Mouse (Mus musculus): ENCODE measurements at regions not wholly inside any gene's neighbourhood (a gene's known extent, or its start where the extent isn't known, plus 50 kb on each side); places are given as distances from the start of the nearest gene placed in this dataset.

- intact Hi-C loops (cut with DNase I), result no loop called here
These were observed 450.3 kb upstream of the Ubash3b start for GRCm38 (mm10) chr9:41611534-41612451.

GRCm38 (mm10) chr9:41610347-41610746 lies 448.9 kb upstream of the Ubash3b start:
- DNase-seq (ENCODE audit: extremely low spot score in 1 of 2, low spot score in 2 of 2), result no peak
- intact Hi-C loops (cut with DNase I), result no loop called here

More at GRCm38 (mm10) chr9:41611534-41612451, 450.3 kb upstream of the Ubash3b start:
- peak; percentile 74 to 81 for DNase-seq (ENCODE audit: extremely low spot score in 1 of 2, low spot score in 2 of 2)

DNA sequence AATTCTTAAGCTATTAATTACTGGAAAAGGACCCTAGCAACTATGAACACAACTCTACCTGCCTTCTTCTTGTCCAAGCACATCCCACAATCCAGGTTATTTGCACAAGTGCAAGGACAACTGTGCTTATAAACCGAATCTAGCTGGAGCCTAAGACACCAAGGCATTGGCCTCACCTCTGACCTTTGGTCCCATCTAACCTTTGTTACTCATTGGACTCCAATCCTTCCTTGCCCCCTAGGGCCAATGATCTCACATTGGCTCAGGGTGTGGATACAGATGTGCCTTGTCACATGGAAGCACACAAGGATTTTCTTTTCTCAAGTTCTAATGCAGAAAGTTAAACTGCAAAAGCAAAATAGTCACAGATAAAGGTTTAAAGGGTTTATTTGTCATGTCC lies 444.6 kb upstream of the Ubash3b start:
- no peak for DNase-seq (ENCODE audit: extremely low spot score in 1 of 2, low spot score in 2 of 2)
- intact Hi-C loops (cut with DNase I), result no loop called here

GRCm38 (mm10) chr9:41604916-41605315 lies 443.4 kb upstream of the Ubash3b start:
- intact Hi-C loops (cut with DNase I), result no loop called here
- DNase-seq (ENCODE audit: extremely low spot score in 1 of 2, low spot score in 2 of 2), result no peak

- intact Hi-C loops (cut with DNase I), result no loop called here
- peak in 1 of 2 experiments; percentile 33 for DNase-seq (ENCODE audit: extremely low spot score in 1 of 2, low spot score in 2 of 2)
These were observed 439.3 kb upstream of the Ubash3b start for GRCm38 (mm10) chr9:41600778-41601177.

DNA sequence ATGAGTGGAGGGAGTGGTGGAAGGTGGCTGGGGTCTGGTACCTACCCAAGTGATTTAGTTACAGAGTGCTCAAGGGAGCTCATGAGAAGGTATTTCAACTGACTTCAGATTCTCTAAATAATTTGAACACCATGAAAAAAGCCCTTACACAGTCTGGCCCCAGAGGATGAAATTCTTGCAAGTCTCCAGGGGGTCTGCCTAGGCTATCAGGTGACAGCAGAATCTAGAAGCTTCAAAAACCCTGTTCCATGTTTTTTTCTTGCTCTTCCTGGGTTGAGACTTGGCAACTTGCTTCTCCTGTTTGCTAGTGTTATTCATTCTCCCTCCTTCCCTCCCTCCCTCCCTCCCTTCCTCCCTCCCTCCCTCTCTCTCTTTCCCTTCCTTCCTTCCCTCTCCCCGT lies 438.4 kb upstream of the Ubash3b start:
- intact Hi-C loops (cut with DNase I), result no loop called here
- no peak for DNase-seq (ENCODE audit: extremely low spot score in 1 of 2, low spot score in 2 of 2)

DNA sequence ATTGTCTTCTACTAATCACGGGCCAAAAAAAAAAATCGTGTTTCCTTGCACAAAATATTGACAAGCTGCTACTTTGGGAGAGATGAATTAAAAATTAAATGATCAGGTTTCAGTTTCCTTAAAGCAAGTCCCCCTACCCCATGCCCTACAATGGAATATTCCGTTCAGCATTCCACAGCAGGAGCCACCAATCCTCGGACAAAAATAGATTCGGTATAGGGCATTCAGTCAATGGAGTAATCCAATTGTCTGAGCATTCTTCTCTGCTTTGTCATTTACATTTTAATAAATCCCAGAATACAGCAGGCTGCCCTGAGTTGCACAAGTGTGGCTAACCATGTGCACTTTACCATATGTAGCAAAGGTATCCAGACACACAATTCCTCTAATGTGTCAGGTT lies 434.3 kb upstream of the Ubash3b start:
- intact Hi-C loops (cut with DNase I), result no loop called here
- DNase-seq (ENCODE audit: extremely low spot score in 1 of 2, low spot score in 2 of 2), result no peak

- intact Hi-C loops (cut with DNase I), result no loop called here
- DNase-seq (ENCODE audit: extremely low spot score in 1 of 2, low spot score in 2 of 2), result no peak
These were observed 432.5 kb upstream of the Ubash3b start for GRCm38 (mm10) chr9:41593998-41594397.

- DNase-seq (ENCODE audit: extremely low spot score in 1 of 2, low spot score in 2 of 2), result no peak
- intact Hi-C loops (cut with DNase I), result no loop called here
These were observed 431.6 kb upstream of the Ubash3b start for GRCm38 (mm10) chr9:41592900-41593690.

GRCm38 (mm10) chr9:41592101-41592500 lies 430.6 kb upstream of the Ubash3b start:
- no peak for DNase-seq (ENCODE audit: extremely low spot score in 1 of 2, low spot score in 2 of 2)
- intact Hi-C loops (cut with DNase I), result no loop called here

DNA sequence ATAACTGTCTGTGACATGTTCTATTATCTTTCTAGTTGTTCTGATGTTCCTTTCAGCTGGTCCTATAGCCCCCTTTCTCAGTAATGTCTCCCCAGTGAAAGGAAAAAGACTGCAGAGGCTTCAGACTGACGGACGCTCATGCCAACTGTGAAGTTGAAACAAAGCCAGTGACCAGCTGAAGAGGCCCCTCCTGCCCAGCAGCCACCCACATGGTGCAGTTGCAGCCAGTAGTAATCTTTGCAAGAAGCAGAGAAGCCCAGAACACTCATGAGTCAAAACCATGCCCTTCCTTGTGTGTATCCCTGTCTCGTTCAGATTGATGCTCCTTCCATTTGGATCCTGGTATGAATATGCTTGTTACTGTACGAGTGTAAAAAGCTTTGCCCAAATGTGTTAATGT lies 428.7 kb upstream of the Ubash3b start:
- intact Hi-C loops (cut with DNase I), result no loop called here
- peak in 1 of 2 experiments; percentile 51 for DNase-seq (ENCODE audit: extremely low spot score in 1 of 2, low spot score in 2 of 2)

- intact Hi-C loops (cut with DNase I), result no loop called here
- DNase-seq (ENCODE audit: extremely low spot score in 1 of 2, low spot score in 2 of 2), result no peak
These were observed 427.2 kb upstream of the Ubash3b start for GRCm38 (mm10) chr9:41588466-41589425.

GRCm38 (mm10) chr9:41587762-41588161 lies 426.3 kb upstream of the Ubash3b start:
- intact Hi-C loops (cut with DNase I), result loop anchor here (2.0 kb wide), 1 partner anchor 149 kb away; no protein-coding TSS in a partner anchor
- no peak for DNase-seq (ENCODE audit: extremely low spot score in 1 of 2, low spot score in 2 of 2)

DNA sequence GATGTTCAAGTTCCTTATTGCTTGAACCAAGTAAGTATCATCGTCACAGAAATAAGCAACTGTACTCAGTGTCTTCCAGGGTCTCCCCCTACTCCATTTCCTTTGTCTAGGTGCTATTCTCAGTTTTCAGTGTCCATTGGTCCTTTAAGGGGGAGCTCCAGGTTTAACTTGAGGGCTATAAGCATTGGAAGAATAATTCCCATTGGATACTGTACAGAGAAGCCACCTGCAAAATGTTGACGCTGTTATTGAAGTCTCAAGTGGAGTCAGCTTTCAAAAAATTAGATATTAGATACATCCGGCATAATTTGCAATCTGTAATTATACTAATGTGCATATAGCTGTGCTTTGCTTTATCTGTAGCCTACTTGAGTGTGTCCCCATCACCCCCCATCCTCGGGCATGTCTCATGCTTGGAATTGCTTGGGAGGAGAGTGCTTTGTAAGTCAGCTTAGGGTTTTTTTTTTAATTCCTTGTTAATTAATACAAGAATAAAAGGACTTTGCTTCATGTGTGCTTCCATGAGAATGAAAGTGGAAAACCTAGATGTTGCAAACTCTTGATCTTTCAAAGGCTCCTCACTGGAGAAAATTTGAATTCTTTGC lies 425.6 kb upstream of the Ubash3b start:
- intact Hi-C loops (cut with DNase I), result loop anchor here (2.0 kb wide), 1 partner anchor 150 kb away; no protein-coding TSS in a partner anchor

GRCm38 (mm10) chr9:41586291-41586690 lies 424.8 kb upstream of the Ubash3b start:
- intact Hi-C loops (cut with DNase I), result loop anchor here (2.0 kb wide), 1 partner anchor 151 kb away; no protein-coding TSS in a partner anchor
- no peak for DNase-seq (ENCODE audit: extremely low spot score in 1 of 2, low spot score in 2 of 2)

More for the DNA sequence above, 425.6 kb upstream of the Ubash3b start:
- DNase-seq (ENCODE audit: extremely low spot score in 1 of 2, low spot score in 2 of 2), result no peak

GRCm38 (mm10) chr9:41585771-41586170 lies 424.3 kb upstream of the Ubash3b start:
- intact Hi-C loops (cut with DNase I), result loop anchor here (2.0 kb wide), 2 partner anchors 151 to 365 kb away; no protein-coding TSS in a partner anchor
- no peak for DNase-seq (ENCODE audit: extremely low spot score in 1 of 2, low spot score in 2 of 2)

DNA sequence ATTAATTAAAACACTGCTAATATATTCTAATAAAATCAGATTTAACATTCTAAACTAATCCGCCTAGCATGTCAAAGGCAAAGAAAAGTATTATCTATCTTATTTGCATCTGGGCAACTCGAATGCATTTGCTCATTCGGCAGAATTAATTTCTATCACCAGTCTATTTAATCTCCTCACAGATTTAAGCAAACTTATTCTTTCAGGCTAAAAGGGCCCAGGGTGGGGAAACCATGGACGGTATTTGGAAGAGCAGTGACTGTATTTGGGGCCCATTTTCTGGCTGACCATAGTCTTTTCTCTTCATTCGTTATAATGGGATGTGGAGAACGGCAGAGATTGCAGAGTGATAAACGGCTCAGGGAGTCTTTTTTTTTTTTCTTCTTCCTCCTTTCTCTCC lies 423.5 kb upstream of the Ubash3b start:
- intact Hi-C loops (cut with DNase I), result loop anchor here (2.0 kb wide), 1 partner anchor 366 kb away; no protein-coding TSS in a partner anchor

More for the DNA sequence above, 423.5 kb upstream of the Ubash3b start:
- DNase-seq (ENCODE audit: extremely low spot score in 1 of 2, low spot score in 2 of 2), result no peak

All from left cerebral cortex, postnatal 10 days (tissue).